Mouse (Mus musculus): Measurements from ENCODE around the gene Asprv1. TPM values are rescaled to one million over a fixed set of nuclear protein-coding genes. Genes with fewer than 3 reads are reported as not detected.

Asprv1 gene
- polyA plus RNA-seq, 1 experiment from 2014 or later: 3.8 TPM

GRCm38 (mm10) chr6:86645551-86645950, 17.6 kb downstream of the Asprv1 start:
- H3K4me3 ChIP-seq: no peak overlapping the region
- H3K9me3 ChIP-seq: no peaks in the 10 kb centered on the region
- H3K4me2 ChIP-seq (replicated peaks): no peak overlapping the region
- no peak overlapping the region for H3K27ac ChIP-seq
- peaks cover 29% of the 10 kb centered on the region for H3K36me3 ChIP-seq
- 72% methylated on average over 4 of the region's 4 CpGs for WGBS
- H3K4me1 ChIP-seq: no peaks in the 10 kb centered on the region
- no peak for ATAC-seq (ENCODE audit: low FRiP score, low read depth)
- no peaks in the 10 kb centered on the region for H3K27me3 ChIP-seq
- no peak overlapping the region for H3K9ac ChIP-seq

GRCm38 (mm10) chr6:86646143-86646542, 18.2 kb downstream of the Asprv1 start:
- Histone ChIP-seq H3K4me2 (replicated peaks) (no peak overlapping the region), H3K4me3 (no peak overlapping the region), H3K27ac (no peak overlapping the region), H3K27me3 (no peaks in the 10 kb centered on the region), H3K36me3 (peaks cover 35% of the 10 kb centered on the region), H3K4me1 (no peaks in the 10 kb centered on the region), H3K9ac (no peak overlapping the region), H3K9me3 (no peaks in the 10 kb centered on the region)
- ATAC-seq (ENCODE audit: low FRiP score, low read depth): no peak
- 77% methylated on average over 7 of the region's 7 CpGs for WGBS

- 91% methylated on average over 6 of the region's 6 CpGs for WGBS
- no peak for ATAC-seq (ENCODE audit: low FRiP score, low read depth)
- Histone ChIP-seq H3K4me2 (replicated peaks) (no peak overlapping the region), H3K9me3 (no peaks in the 10 kb centered on the region), H3K27me3 (no peaks in the 10 kb centered on the region), H3K4me1 (peaks cover 7% of the 10 kb centered on the region; the same call in 1 of the 2 replicates), H3K27ac (no peak overlapping the region), H3K4me3 (no peak overlapping the region), H3K36me3 (peaks cover 66% of the 10 kb centered on the region), H3K9ac (no peak overlapping the region)
Measured at GRCm38 (mm10) chr6:86653026-86653425, 25.1 kb downstream of the Asprv1 start.

GRCm38 (mm10) chr6:86654270-86654916, 26.4 kb downstream of the Asprv1 start:
- peaks cover 63% of the 10 kb centered on the region for H3K36me3 ChIP-seq
- no peak for ATAC-seq (ENCODE audit: low FRiP score, low read depth)

GRCm38 (mm10) chr6:86658501-86658900, 30.5 kb downstream of the Asprv1 start:
- Histone ChIP-seq H3K27ac (no peak overlapping the region), H3K9me3 (no peaks in the 10 kb centered on the region), H3K27me3 (no peaks in the 10 kb centered on the region), H3K4me3 (no peak overlapping the region), H3K4me2 (replicated peaks) (no peak overlapping the region), H3K9ac (no peak overlapping the region), H3K4me1 (peaks cover 7% of the 10 kb centered on the region; the same call in 1 of the 2 replicates), H3K36me3 (peaks cover 62% of the 10 kb centered on the region)
- ATAC-seq (ENCODE audit: low FRiP score, low read depth): no peak
- 80% methylated on average over 3 of the region's 3 CpGs for WGBS

More at GRCm38 (mm10) chr6:86654270-86654916, 26.4 kb downstream of the Asprv1 start:
- peaks cover 7% of the 10 kb centered on the region; the same call in 1 of the 2 replicates for H3K4me1 ChIP-seq
- H3K4me2 ChIP-seq (replicated peaks): no peak overlapping the region
- H3K4me3 ChIP-seq: no peak overlapping the region
- H3K27me3 ChIP-seq: no peaks in the 10 kb centered on the region
- 79% methylated on average over 9 of the region's 9 CpGs for WGBS
- no peak overlapping the region for H3K9ac ChIP-seq
- no peaks in the 10 kb centered on the region for H3K9me3 ChIP-seq
- no peak overlapping the region for H3K27ac ChIP-seq

GRCm38 (mm10) chr6:86660161-86660877, 32.4 kb downstream of the Asprv1 start:
- Histone ChIP-seq H3K4me1 (peaks cover 3% of the 10 kb centered on the region; the same call in 1 of the 2 replicates), H3K27me3 (no peaks in the 10 kb centered on the region), H3K9ac (no peak overlapping the region), H3K27ac (no peak overlapping the region), H3K4me2 (replicated peaks) (no peak overlapping the region), H3K4me3 (no peak overlapping the region), H3K36me3 (peaks cover 72% of the 10 kb centered on the region), H3K9me3 (no peaks in the 10 kb centered on the region)
- no peak for ATAC-seq (ENCODE audit: low FRiP score, low read depth)
- WGBS: 75% methylated on average over 9 of the region's 9 CpGs

GRCm38 (mm10) chr6:86665076-86665475, 37.1 kb downstream of the Asprv1 start:
- H3K27ac ChIP-seq: no peak overlapping the region
- H3K9me3 ChIP-seq: no peaks in the 10 kb centered on the region
- 52% methylated on average over 5 of the region's 5 CpGs for WGBS
- H3K4me3 ChIP-seq: no peak overlapping the region
- H3K36me3 ChIP-seq: peaks cover 51% of the 10 kb centered on the region
- no peak overlapping the region for H3K9ac ChIP-seq
- no peaks in the 10 kb centered on the region for H3K27me3 ChIP-seq
- H3K4me2 ChIP-seq (replicated peaks): no peak overlapping the region
- ATAC-seq (ENCODE audit: low FRiP score, low read depth): no peak
- H3K4me1 ChIP-seq: peaks cover 29% of the 10 kb centered on the region

GRCm38 (mm10) chr6:86665560-86666307, 37.8 kb downstream of the Asprv1 start:
- no peak overlapping the region for H3K4me3 ChIP-seq
- H3K9me3 ChIP-seq: no peaks in the 10 kb centered on the region
- ATAC-seq (ENCODE audit: low FRiP score, low read depth): no peak
- H3K4me1 ChIP-seq: peaks cover 30% of the 10 kb centered on the region
- peak overlapping the region; percentile 39; the same call in 1 of the 2 replicates for H3K9ac ChIP-seq
- H3K27ac ChIP-seq: no peak overlapping the region
- 39% methylated on average over 17 of the region's 17 CpGs for WGBS
- no peaks in the 10 kb centered on the region for H3K27me3 ChIP-seq
- peaks cover 44% of the 10 kb centered on the region for H3K36me3 ChIP-seq
- 0 out of 2 replicates have a peak overlapping the region, but pooled peaks have one; percentile 15 for H3K4me2 ChIP-seq (replicated peaks)

- H3K27me3 ChIP-seq: no peaks in the 10 kb centered on the region
- peaks cover 38% of the 10 kb centered on the region for H3K36me3 ChIP-seq
- H3K4me3 ChIP-seq: peak overlapping the region; percentile 90
- WGBS: 93% methylated on average over 10 of the region's 10 CpGs
- no peak overlapping the region for H3K9ac ChIP-seq
- peaks cover 30% of the 10 kb centered on the region for H3K4me1 ChIP-seq
- no peak overlapping the region for H3K27ac ChIP-seq
- peak overlapping the region; percentile 95 for H3K4me2 ChIP-seq (replicated peaks)
- H3K9me3 ChIP-seq: no peaks in the 10 kb centered on the region
- no peak for ATAC-seq (ENCODE audit: low FRiP score, low read depth)
Measured at GRCm38 (mm10) chr6:86667061-86667460, 39.1 kb downstream of the Asprv1 start.

- H3K9me3 ChIP-seq: no peaks in the 10 kb centered on the region
- peak within 1 kb of the TSS; percentile 90 for H3K4me3 ChIP-seq
- H3K4me1 ChIP-seq: peaks cover 30% of the 10 kb centered on the region
- H3K9ac ChIP-seq: peak within 1 kb of the TSS; percentile 84
- under 1% methylated on average over 62 of the region's 76 CpGs for WGBS
- no peaks in the 10 kb centered on the region for H3K27me3 ChIP-seq
- peak; percentile 1; the same call in 1 of the 2 replicates for ATAC-seq (ENCODE audit: low FRiP score, low read depth)
- H3K27ac ChIP-seq: peak within 1 kb of the TSS; percentile 48
- H3K36me3 ChIP-seq: peaks cover 40% of the 10 kb centered on the region
- H3K4me2 ChIP-seq (replicated peaks): peak within 1 kb of the TSS; percentile 95
Measured at GRCm38 (mm10) chr6:86668580-86669239, 40.7 kb downstream of the Asprv1 start, which contains the start of gene Mxd1. Gene Mxd1 (minus strand): TSS chr6:86669161.

- Histone ChIP-seq H3K27ac (0 out of 2 replicates have a peak overlapping the region, but pooled peaks have one; percentile 48), H3K4me3 (peak overlapping the region; percentile 90), H3K36me3 (peaks cover 39% of the 10 kb centered on the region), H3K4me2 (replicated peaks) (peak overlapping the region; percentile 75), H3K9me3 (no peaks in the 10 kb centered on the region), H3K9ac (peak overlapping the region; percentile 68), H3K27me3 (no peaks in the 10 kb centered on the region), H3K4me1 (peaks cover 30% of the 10 kb centered on the region)
- whole genome bisulfite sequencing: under 1% methylated on average over 21 of the region's 37 CpGs
- peak; percentile 100 for ATAC-seq (ENCODE audit: low FRiP score, low read depth)
Measured at GRCm38 (mm10) chr6:86669240-86669727, 41.3 kb downstream of the Asprv1 start.
